8 mouse cellular contexts compared by ENCODE assay signal in genomic region chr5:33737903-33738321, GRCm38 (mm10). TPM values are rescaled to one million over a fixed set of nuclear protein-coding genes. Genes with fewer than 3 reads are reported as not detected.
DNase-seq lines count a peak whose midpoint lies in the region; ATAC-seq and TF ChIP-seq lines count a peak whose summit lies in the region.

No protein-coding gene starts in this region.

- H3K4me3 ChIP-seq in embryonic fibroblast, embryonic 13.5 days (ENCODE audit: insufficient read depth, low read length), result no peak overlapping the region
- no peak overlapping the region for H3K4me3 ChIP-seq in small intestine, adult 2 months (ENCODE audit: low read depth, low read length)

- ATAC-seq in cerebellum, adult (ENCODE audit: insufficient number of reproducible peaks, low FRiP score, low TSS enrichment), result no peak
- ATAC-seq in hematopoietic stem cell, adult 5-6 weeks (replicated peaks in 1 of 2; ENCODE audit: insufficient read depth in 1 of 2, low FRiP score in 2 of 2, low TSS enrichment in 1 of 2, low read depth in 1 of 2, poor library complexity in 2 of 2, severe bottlenecking in 2 of 2), result peak; percentile 34 to 71

- DNase-seq in cerebellum, adult 11 months, result peak; percentile 45
- peak; percentile 37 to 47 for DNase-seq in adrenal gland, postnatal 4 days (ENCODE audit: low spot score in 2 of 2)
- DNase-seq in layer of hippocampus, adult 9-11 months, result peak; percentile 64
- peak; percentile 87 for DNase-seq in lung, postnatal 36 days

- 12% methylated on average over 7 of the region's 7 CpGs for WGBS in small intestine, adult 2 months

- TF ChIP-seq POLR2A in embryonic fibroblast, embryonic 13.5 days (IDR thresholded peaks at IDR 0.05; ENCODE audit: low read depth, low read length), result no peak
- TF ChIP-seq POLR2A in small intestine, adult 2 months (IDR thresholded peaks at IDR 0.05; ENCODE audit: low read depth, low read length), result no peak

- H3K27me3 ChIP-seq in small intestine, adult 2 months (ENCODE audit: control insufficient read depth, insufficient read depth, low read length), result no peaks in the 10 kb centered on the region

- H3K27ac ChIP-seq in embryonic fibroblast, embryonic 13.5 days (ENCODE audit: insufficient read depth, low read length), result no peak overlapping the region
- no peak overlapping the region for H3K27ac ChIP-seq in small intestine, adult 2 months (ENCODE audit: insufficient read depth, low read depth, low read length)

- peaks cover 50% of the 10 kb centered on the region for H3K36me3 ChIP-seq in small intestine, adult 2 months (ENCODE audit: control insufficient read depth, insufficient read depth, low read length)

- TF ChIP-seq CTCF in embryonic fibroblast, embryonic 13.5 days (IDR thresholded peaks at IDR 0.05; ENCODE audit: borderline replicate concordance, insufficient read depth, low read length), result peak; percentile 76
- peak; percentile 68; the same call in 1 of the 2 replicates for TF ChIP-seq CTCF in small intestine, adult 2 months (IDR thresholded peaks at IDR 0.05; ENCODE audit: extremely low read depth, insufficient read length, insufficient replicate concordance, low read depth, low read length)

- 0 out of 2 replicates have a peak, but pooled peaks cover 1% of the 10 kb centered on the region for H3K4me1 ChIP-seq in embryonic fibroblast, embryonic 13.5 days (ENCODE audit: control insufficient read depth, insufficient read depth, low read length)
- H3K4me1 ChIP-seq in small intestine, adult 2 months (ENCODE audit: control insufficient read depth, insufficient read depth, insufficient read length, low read length), result no peaks in the 10 kb centered on the region

RNA-seq across cellular contexts. Expression of gene Fgfr3, which starts 16.4 kb away (rescaled TPM):
- 10 to 100 TPM in 1 of 2 experiments, 1 to 10 TPM in 1; 5.2 to 13.7 TPM for total RNA-seq in adrenal gland, postnatal 4 days (2021)
- polyA plus RNA-seq in embryonic fibroblast, embryonic 13.5 days (2011; ENCODE audit: insufficient read length, low read depth, missing spikeins), result 0.97 and 1.7 TPM in 2 replicates
- 2.2 and 3.0 TPM in 2 replicates for total RNA-seq in hematopoietic stem cell, adult 5-6 weeks (2017)
- polyA plus RNA-seq in small intestine, adult 2 months (2012; rRNA removed), result 18.7 and 35.2 TPM in 2 replicates

RNA-seq across cellular contexts. Expression of gene Letm1, which starts 44.7 kb away (rescaled TPM):
- 10 to 100 TPM; 70.7 to 74.7 TPM for total RNA-seq in adrenal gland, postnatal 4 days (2021)
- polyA plus RNA-seq in embryonic fibroblast, embryonic 13.5 days (2011; ENCODE audit: insufficient read length, low read depth, missing spikeins), result 27.0 and 27.2 TPM in 2 replicates
- 19.7 and 20.8 TPM in 2 replicates for total RNA-seq in hematopoietic stem cell, adult 5-6 weeks (2017)
- 64.4 and 127 TPM in 2 replicates for polyA plus RNA-seq in small intestine, adult 2 months (2012; rRNA removed)
